Mouse (Mus musculus) liver, embryonic 14.5 days (tissue): Measurements from ENCODE around the gene Phf21b.

Experiments used
- CTCF ChIP-seq: IDR thresholded peaks from 2 replicates; pipeline ENCODE4 v1.5.1; 2016; ENCODE audit warnings: antibody characterized with exemption, low read depth, control low read depth
- EP300 ChIP-seq: IDR thresholded peaks from 2 replicates; pipeline ENCODE4 v1.6.1; 2016; ENCODE audit warnings: antibody characterized with exemption, low read depth

DNA sequence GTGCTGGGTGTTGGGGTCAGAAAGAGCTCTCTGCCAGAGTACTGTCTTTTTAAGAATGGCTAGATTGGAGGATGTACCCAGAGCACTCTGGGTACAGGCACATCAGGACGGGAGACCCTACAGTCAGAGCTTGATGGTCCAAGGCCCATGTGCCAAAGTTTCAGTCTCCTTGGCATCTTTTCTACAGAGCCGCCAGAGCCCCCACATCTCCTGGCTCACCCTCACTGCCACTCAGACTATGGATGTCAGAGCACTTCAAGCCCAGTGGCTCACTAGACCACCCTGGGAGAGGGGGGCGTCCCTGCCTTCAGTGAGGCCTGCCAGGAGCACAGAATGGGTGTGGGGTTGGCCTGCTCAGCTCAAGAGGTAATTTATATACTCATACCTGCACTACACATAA, 38.3 kb downstream of the Phf21b start:
- TF ChIP-seq CTCF (no peak), EP300 (no peak)
